Mouse (Mus musculus) heart, embryonic 14.5 days (tissue): ENCODE data around the gene Tpbg. TPM values are rescaled to one million over a fixed set of nuclear protein-coding genes. Genes with fewer than 3 reads are reported as not detected.

Experiments used
- ATAC-seq: fragments of 200-750 bp; cut with Nextera tagmentation; 2 replicates; pipeline ENCODE4 v1.8.0; 2017; ENCODE audit warnings: low read depth, moderate TSS enrichment; ENCODE audit not compliant: insufficient number of reproducible peaks, insufficient read depth, low FRiP score
- H3K27ac ChIP-seq, 2 experiments: fragments of 200-500 bp in 1 of 2; fragments of 300-500 bp in 1 of 2; sonication (generic) in 1 of 2; replicated peaks in 1 of 2; 2 replicates each; pipeline ENCODE4 v1.5.1; 2012 to 2014; ENCODE audit warnings: low read depth in 2 of 2, low read length in 2 of 2, control low read depth in 1 of 2, mild to moderate bottlenecking in 1 of 2, mixed read lengths in 1 of 2; ENCODE audit not compliant: control insufficient read depth in 1 of 2, insufficient read depth in 1 of 2
- H3K27me3 ChIP-seq: fragments of 300-500 bp; sonication (generic); 2 replicates; pipeline ENCODE4 v1.6.1; 2014; ENCODE audit warnings: mild to moderate bottlenecking, low read length, control low read depth; ENCODE audit not compliant: control insufficient read depth, insufficient read depth
- H3K36me3 ChIP-seq: fragments of 300-500 bp; sonication (generic); 2 replicates; pipeline ENCODE4 v1.6.1; 2014; ENCODE audit warnings: mild to moderate bottlenecking, control low read depth, low read length, mixed read lengths; ENCODE audit not compliant: control insufficient read depth, insufficient read depth
- H3K4me1 ChIP-seq, 2 experiments: fragments of 200-500 bp in 1 of 2; fragments of 300-500 bp in 1 of 2; sonication (generic) in 1 of 2; 2 replicates each; pipeline ENCODE4 v1.6.1; 2012 to 2014; ENCODE audit warnings: low read length in 2 of 2, control low read depth in 1 of 2, mixed read lengths in 1 of 2; ENCODE audit not compliant: control insufficient read depth in 2 of 2, insufficient read depth in 2 of 2
- H3K4me2 ChIP-seq: fragments of 300-500 bp; sonication (generic); 2 replicates; pipeline ENCODE4 v1.6.1; 2014; ENCODE audit warnings: mild to moderate bottlenecking, low read length
- H3K4me3 ChIP-seq, 2 experiments: fragments of 200-500 bp in 1 of 2; fragments of 300-500 bp in 1 of 2; sonication (generic) in 1 of 2; 2 replicates each; pipeline ENCODE4 v1.5.1; 2012 to 2014; ENCODE audit warnings: low read length in 2 of 2, mild to moderate bottlenecking in 2 of 2, control low read depth in 1 of 2, low read depth in 1 of 2, moderate library complexity in 1 of 2; ENCODE audit not compliant: control insufficient read depth in 1 of 2, insufficient read depth in 1 of 2
- H3K9ac ChIP-seq: fragments of 300-500 bp; sonication (generic); 2 replicates; pipeline ENCODE4 v1.6.1; 2014; ENCODE audit warnings: mild to moderate bottlenecking, low read length
- H3K9me3 ChIP-seq: fragments of 300-500 bp; sonication (generic); 2 replicates; pipeline ENCODE4 v1.6.1; 2016; ENCODE audit warnings: low read length, control low read depth; ENCODE audit not compliant: control insufficient read depth
- WGBS: fragments of 180-500 bp; shearing (Covaris S2); extraction: QIAGEN DNeasy Blood & Tissue Kit; methylation state at CpG from one replicate; pipeline ENCODE4 v1.1.7; 2014; 5-methylcytosine and 5-hydroxymethylcytosine counted together
- polyA plus RNA-seq: library from polyadenylated mRNA; unstranded; fragments of >200 nt; fragmentation: Nextera tagmentation; extraction: Ambion mirVana; gene quantifications from 2 replicates; pipeline ENCODE4 v1.2.1, GENCODE M21; 2014

Tpbg gene
- polyA plus RNA-seq, 1 experiment from 2014 or later, result 6.3 TPM

DNA sequence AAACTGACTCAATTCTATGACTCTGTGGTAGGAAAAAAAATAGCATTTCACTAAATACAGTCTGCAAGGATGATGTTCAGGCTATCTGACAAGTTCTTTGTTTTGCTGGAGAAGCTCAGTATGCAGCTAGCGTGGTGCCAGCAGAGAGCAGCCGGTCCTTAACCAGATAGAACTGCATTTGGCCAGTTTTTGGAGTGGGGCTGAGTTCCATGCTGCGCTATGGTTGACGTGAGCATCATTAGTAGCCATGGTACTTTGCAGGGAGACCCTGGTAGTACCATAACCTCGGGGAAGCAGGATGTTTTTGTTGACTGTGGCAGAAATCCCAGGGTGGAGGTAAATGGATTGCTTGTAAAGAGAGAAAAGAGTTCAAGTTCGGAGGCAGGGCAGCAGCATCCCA lies 14.3 kb downstream of the Tpbg start:
- Histone ChIP-seq H3K4me2 (no peak overlapping the region), H3K36me3 (no peaks in the 10 kb centered on the region), H3K27me3 (no peaks in the 10 kb centered on the region), H3K9ac (no peak overlapping the region), H3K27ac (no peak overlapping the region), H3K4me1 (no peaks in the 10 kb centered on the region), H3K4me3 (no peak overlapping the region), H3K9me3 (no peaks in the 10 kb centered on the region)
- ATAC-seq, result no peak
- WGBS, result 61% methylated on average over 6 of the region's 6 CpGs

DNA sequence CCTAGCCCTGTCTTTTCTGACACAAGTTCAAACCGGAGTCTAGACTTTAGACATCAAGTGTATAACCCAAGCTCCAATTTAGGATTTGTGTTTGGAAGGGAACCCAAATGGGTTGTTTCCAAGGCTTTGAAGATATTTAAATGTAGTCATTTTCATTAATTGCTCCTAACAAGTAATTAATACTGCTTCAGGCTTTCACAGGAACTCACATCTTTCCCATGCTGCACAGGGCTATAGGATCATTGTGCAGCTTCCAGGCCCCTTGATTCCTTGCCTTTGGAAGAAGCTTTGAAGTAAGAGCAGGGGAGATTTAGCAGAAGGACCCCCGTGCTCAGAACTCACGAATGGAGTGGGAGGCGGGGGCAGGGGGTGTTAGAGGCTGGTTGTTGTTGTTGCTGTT lies 18.9 kb downstream of the Tpbg start:
- H3K4me1 ChIP-seq, result no peaks in the 10 kb centered on the region
- H3K27ac ChIP-seq, result no peak overlapping the region
- 47% methylated on average over 4 of the region's 4 CpGs for WGBS

DNA sequence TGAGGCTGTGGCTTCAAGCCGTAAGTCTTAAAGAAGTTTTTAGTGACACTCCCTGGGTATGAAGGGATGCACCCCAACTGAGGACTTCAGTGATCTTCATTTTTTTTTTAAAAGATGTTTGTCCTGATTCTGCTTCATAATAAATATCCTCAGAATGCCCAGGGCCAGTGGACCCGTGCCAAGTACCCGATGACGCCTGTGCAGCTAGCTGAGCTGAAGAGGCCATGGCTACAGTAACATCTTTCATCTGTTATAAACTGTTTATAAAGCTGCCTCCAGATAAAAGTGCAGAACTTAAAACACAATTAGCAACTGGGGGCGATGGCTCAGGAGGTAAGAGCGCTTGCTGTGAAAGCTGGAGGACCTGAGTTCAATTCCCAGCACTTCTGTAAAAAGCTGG lies 20.4 kb downstream of the Tpbg start:
- Histone ChIP-seq H3K27ac (no peak overlapping the region), H3K27me3 (no peaks in the 10 kb centered on the region), H3K9ac (no peak overlapping the region), H3K4me1 (no peaks in the 10 kb centered on the region), H3K9me3 (no peaks in the 10 kb centered on the region), H3K4me2 (no peak overlapping the region), H3K4me3 (no peak overlapping the region), H3K36me3 (no peaks in the 10 kb centered on the region)
- WGBS, result 74% methylated on average over 6 of the region's 6 CpGs
- no peak for ATAC-seq

More for the DNA sequence above, 18.9 kb downstream of the Tpbg start:
- ATAC-seq, result no peak
- H3K36me3 ChIP-seq, result no peaks in the 10 kb centered on the region
- H3K27me3 ChIP-seq, result no peaks in the 10 kb centered on the region
- no peak overlapping the region for H3K9ac ChIP-seq
- no peak overlapping the region for H3K4me2 ChIP-seq
- H3K4me3 ChIP-seq, result no peak overlapping the region
- H3K9me3 ChIP-seq, result no peaks in the 10 kb centered on the region

DNA sequence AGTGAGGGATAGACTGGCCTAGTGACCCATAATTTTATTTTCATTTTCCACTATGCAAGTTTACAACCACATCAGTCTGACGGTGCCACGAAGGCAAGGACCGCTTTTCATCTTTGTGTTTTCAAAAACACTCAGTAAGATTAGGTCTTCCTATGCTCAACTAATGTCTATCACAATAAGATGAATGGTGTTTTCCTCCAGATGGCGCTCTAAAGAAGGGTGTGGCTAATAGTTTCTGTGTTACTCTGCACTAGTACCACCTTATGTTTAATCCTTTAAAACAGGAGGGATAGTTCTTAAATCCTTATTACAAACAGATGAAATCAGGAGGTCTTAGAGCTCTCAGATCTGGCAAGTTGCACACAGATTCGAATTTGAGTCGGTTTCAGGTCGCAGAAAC lies 30.7 kb downstream of the Tpbg start:
- H3K27me3 ChIP-seq, result no peaks in the 10 kb centered on the region
- no peak overlapping the region for H3K27ac ChIP-seq
- WGBS, result 83% methylated on average over 7 of the region's 7 CpGs
- H3K4me1 ChIP-seq, result no peaks in the 10 kb centered on the region
- no peak overlapping the region for H3K4me2 ChIP-seq
- ATAC-seq, result no peak
- H3K9ac ChIP-seq, result no peak overlapping the region
- H3K36me3 ChIP-seq, result no peaks in the 10 kb centered on the region
- no peaks in the 10 kb centered on the region for H3K9me3 ChIP-seq
- no peak overlapping the region for H3K4me3 ChIP-seq

DNA sequence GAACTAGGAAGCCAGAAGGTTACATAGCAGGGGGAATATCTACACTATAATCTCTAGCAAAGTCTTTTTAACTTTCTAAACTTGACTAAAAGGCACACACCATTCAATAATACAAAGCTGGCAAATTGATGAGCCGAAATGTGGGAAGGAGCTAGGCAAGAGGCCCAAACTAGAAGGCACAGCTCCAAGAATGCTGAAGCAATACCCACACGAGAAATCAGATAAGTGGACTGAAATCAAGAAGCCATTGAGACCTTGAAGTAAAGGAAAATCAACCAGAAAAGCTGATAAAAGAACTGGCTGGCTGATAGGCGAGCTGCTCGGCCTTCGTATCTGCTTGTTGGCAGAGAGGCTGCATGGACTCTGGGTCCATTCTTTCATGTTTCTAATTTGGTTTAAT lies 51.5 kb downstream of the Tpbg start:
- H3K9ac ChIP-seq, result no peak overlapping the region
- H3K9me3 ChIP-seq, result no peaks in the 10 kb centered on the region
- no peak overlapping the region for H3K4me3 ChIP-seq
- H3K4me2 ChIP-seq, result no peak overlapping the region
- no peaks in the 10 kb centered on the region for H3K36me3 ChIP-seq
- H3K27ac ChIP-seq, result no peak overlapping the region
- 57% methylated on average over 5 of the region's 5 CpGs for WGBS
- H3K4me1 ChIP-seq, result no peaks in the 10 kb centered on the region
- ATAC-seq, result no peak
- H3K27me3 ChIP-seq, result no peaks in the 10 kb centered on the region

Other genes starting within 250 kb of the Tpbg start
- gene Ibtk, start 93.0 kb upstream of the Tpbg start, polyA plus RNA-seq, result 31.0 and 32.7 TPM in 2 replicates